Comparison of ENCODE assay signal across 29 mouse cellular contexts in the genomic region with DNA sequence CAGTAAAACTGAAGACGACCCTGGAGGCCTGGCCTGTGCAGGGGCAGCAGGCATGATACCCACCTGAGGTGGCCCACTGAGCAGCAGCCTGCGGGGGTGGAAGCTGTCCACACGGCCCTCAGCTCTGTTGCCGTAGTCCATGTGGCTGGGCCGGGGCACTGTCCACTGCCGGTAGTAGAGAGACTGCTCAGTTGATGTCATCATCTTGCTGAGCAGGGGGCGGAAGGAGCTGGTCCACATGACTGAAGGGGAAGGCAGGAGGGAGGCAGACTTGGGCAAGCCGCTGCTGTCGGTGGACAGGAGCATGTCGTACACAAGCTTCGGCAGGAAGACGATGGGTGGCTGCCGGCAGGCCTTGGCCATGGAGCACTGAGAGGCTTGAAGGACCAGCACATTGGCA. TPM values are rescaled to one million over a fixed set of nuclear protein-coding genes. Genes with fewer than 3 reads are reported as not detected.
DNase-seq lines count a peak whose midpoint lies in the region; ATAC-seq and TF ChIP-seq lines count a peak whose summit lies in the region.
"Had no signal": no experiment of that assay in that cellular context is flagged by ENCODE, and none has a peak within 500 bp of the region (broad histone marks: within the 10 kb centered on the region; RNA-seq: fewer than 3 reads in every experiment).

No protein-coding gene starts in this region.

- H3K4me1 ChIP-seq in bone marrow, adult 2 months (ENCODE audit: control insufficient read depth, insufficient read depth, low read length): no peaks in the 10 kb centered on the region; the same call in 1 of the 2 replicates
- H3K4me1 ChIP-seq: embryonic facial prominence, embryonic 13.5 days; embryonic facial prominence, embryonic 15.5 days; forebrain, embryonic 10.5 days; forebrain, embryonic 12.5 days had no signal

- peak; percentile 7; the same call in 1 of the 2 replicates for TF ChIP-seq POLR2A in bone marrow, adult 2 months (IDR thresholded peaks at IDR 0.05; ENCODE audit: borderline replicate concordance, control insufficient read depth, low read depth, low read length)

- no peak overlapping the region for H3K27ac ChIP-seq in bone marrow, adult 2 months (ENCODE audit: control insufficient read depth, insufficient read depth, low read depth, low read length, poor library complexity)
- H3K27ac ChIP-seq: embryonic facial prominence, embryonic 13.5 days; embryonic facial prominence, embryonic 15.5 days; forebrain, embryonic 10.5 days; forebrain, embryonic 12.5 days had no signal

- ATAC-seq in megakaryocyte progenitor cell, adult 5-6 weeks (replicated peaks; ENCODE audit: poor library complexity): peak; percentile 73
- ATAC-seq: activated CD4-positive, CD25-positive, alpha-beta regulatory T cell, adult 4 months; forebrain, embryonic 14.5 days; forebrain, embryonic 16.5 days; Patski had no signal

- peak; percentile 83 for DNase-seq in MN1 (ENCODE audit: low spot score)
- DNase-seq in adrenal gland, adult 18-20 months (ENCODE audit: low spot score in 2 of 2): no peak
- no peak for DNase-seq in lung, postnatal 14 days
- DNase-seq: adrenal gland, adult 2 months; adrenal gland, postnatal 10 days; adrenal gland, postnatal 36 days; cerebellum, adult 11 months; cerebellum, adult 18-20 months; cerebellum, adult 8-10 months; cerebellum, adult 9-11 months; cerebellum, postnatal 14 days; cerebellum, postnatal 36 days; embryo, embryonic 11 days had no signal

- no peak overlapping the region for H3K4me3 ChIP-seq in bone marrow, adult 2 months (replicated peaks; ENCODE audit: control insufficient read depth, low read depth, low read length)
- H3K4me3 ChIP-seq: embryonic facial prominence, embryonic 13.5 days; embryonic facial prominence, embryonic 15.5 days; erythroblast, embryonic 14.5 days; forebrain, embryonic 10.5 days; forebrain, embryonic 12.5 days had no signal

- TF ChIP-seq CTCF in bone marrow, adult 2 months (IDR thresholded peaks at IDR 0.05; ENCODE audit: control insufficient read depth, insufficient read depth, low read length): no peak

- 66% methylated on average over 13 of the region's 13 CpGs for WGBS in bone marrow, adult 2 months

RNA-seq across cellular contexts. Expression of gene Ntsr2, which starts 43.0 kb away (rescaled TPM):
- polyA plus RNA-seq in bone marrow, adult 2 months (2011; ENCODE audit: insufficient read depth, insufficient read length, low replicate concordance, missing spikeins): not detected in 2 replicates
- total RNA-seq in megakaryocyte progenitor cell, adult 5-6 weeks (2015): not detected in 2 replicates
- total RNA-seq in megakaryocyte progenitor cell, adult 5-6 weeks (2017): not detected in 2 replicates
- 1 to 10 TPM; 1.6 to 2.1 TPM for total RNA-seq in adrenal gland, adult 18-20 months (2021)
- total RNA-seq: common myeloid progenitor, adult 5-6 weeks; ES-E14; MEL had no signal
- polyA plus RNA-seq: activated CD4-positive, CD25-positive, alpha-beta regulatory T cell, adult 4 months; C2C12; embryonic facial prominence, embryonic 11.5 days; embryonic facial prominence, embryonic 13.5 days; embryonic facial prominence, embryonic 15.5 days; erythroblast, embryonic 14.5 days; forebrain, embryonic 10.5 days; Patski had no signal
